Mouse (Mus musculus) embryonic facial prominence, embryonic 13.5 days (tissue): ENCODE measurements around the gene Hcfc2. TPM values are rescaled to one million over a fixed set of nuclear protein-coding genes. Genes with fewer than 3 reads are reported as not detected.

Experiments used
- ATAC-seq: fragments of 200-750 bp; cut with Nextera tagmentation; 2 replicates; pipeline ENCODE4 v1.8.0; 2017; ENCODE audit warnings: low read depth; ENCODE audit not compliant: insufficient number of reproducible peaks, insufficient read depth, low FRiP score, low TSS enrichment
- H3K27ac ChIP-seq: fragments of 300-500 bp; sonication (generic); 2 replicates; pipeline ENCODE4 v1.5.1; 2015; ENCODE audit warnings: moderate library complexity, mild to moderate bottlenecking, inconsistent platforms
- H3K27me3 ChIP-seq: fragments of 300-500 bp; sonication (generic); 2 replicates; pipeline ENCODE4 v1.6.1; 2015; ENCODE audit warnings: mild to moderate bottlenecking, inconsistent platforms
- H3K36me3 ChIP-seq: fragments of 300-500 bp; sonication (generic); 2 replicates; pipeline ENCODE4 v1.6.1; 2015; ENCODE audit warnings: mild to moderate bottlenecking, inconsistent platforms
- H3K4me1 ChIP-seq: fragments of 300-500 bp; sonication (generic); 2 replicates; pipeline ENCODE4 v1.6.1; 2015; ENCODE audit warnings: inconsistent platforms
- H3K4me2 ChIP-seq: fragments of 300-500 bp; sonication (generic); 2 replicates; pipeline ENCODE4 v1.6.1; 2015; ENCODE audit warnings: moderate library complexity, mild to moderate bottlenecking, inconsistent platforms
- H3K4me3 ChIP-seq: fragments of 300-500 bp; sonication (generic); 2 replicates; pipeline ENCODE4 v1.5.1; 2015; ENCODE audit warnings: mild to moderate bottlenecking, inconsistent platforms
- H3K9ac ChIP-seq: fragments of 300-500 bp; sonication (generic); 2 replicates; pipeline ENCODE4 v1.6.1; 2015; ENCODE audit warnings: mild to moderate bottlenecking, inconsistent platforms
- H3K9me3 ChIP-seq: fragments of 300-500 bp; sonication (generic); 2 replicates; pipeline ENCODE4 v1.6.1; 2016; ENCODE audit warnings: inconsistent platforms
- WGBS: fragments of 180-500 bp; shearing (Covaris S2); methylation state at CpG from one replicate; pipeline ENCODE4 v1.1.7; 2015; ENCODE audit warnings: mixed read lengths; 5-methylcytosine and 5-hydroxymethylcytosine counted together
- polyA plus RNA-seq: library from polyadenylated mRNA; unstranded; fragments of >200 nt; fragmentation: Nextera tagmentation; extraction: Ambion mirVana; gene quantifications from 2 replicates; pipeline ENCODE4 v1.2.1, GENCODE M21; 2015

Gene Hcfc2
- polyA plus RNA-seq, 1 experiment from 2014 or later = 44.5 TPM

GRCm38 (mm10) chr10:82778791-82779549 is 83.0 kb downstream of the Hcfc2 start:
- Histone ChIP-seq H3K27me3 (no peaks in the 10 kb centered on the region), H3K4me2 (no peak overlapping the region), H3K4me1 (no peaks in the 10 kb centered on the region), H3K9me3 (no peaks in the 10 kb centered on the region), H3K36me3 (no peaks in the 10 kb centered on the region), H3K9ac (no peak overlapping the region), H3K27ac (no peak overlapping the region), H3K4me3 (no peak overlapping the region)
- 73% methylated on average over 8 of the region's 8 CpGs for WGBS
- no peak for ATAC-seq

GRCm38 (mm10) chr10:82779831-82780230 is 83.9 kb downstream of the Hcfc2 start:
- Histone ChIP-seq H3K4me2 (no peak overlapping the region), H3K27ac (no peak overlapping the region), H3K9me3 (no peaks in the 10 kb centered on the region), H3K9ac (no peak overlapping the region), H3K27me3 (no peaks in the 10 kb centered on the region), H3K4me1 (no peaks in the 10 kb centered on the region), H3K36me3 (no peaks in the 10 kb centered on the region), H3K4me3 (no peak overlapping the region)
- ATAC-seq = no peak
- WGBS = 98% methylated on average over 14 of the region's 14 CpGs

- no peak overlapping the region for H3K4me2 ChIP-seq
- no peaks in the 10 kb centered on the region for H3K4me1 ChIP-seq
- H3K9ac ChIP-seq = no peak overlapping the region
- H3K36me3 ChIP-seq = no peaks in the 10 kb centered on the region
- H3K27ac ChIP-seq = no peak overlapping the region
- over 99% methylated on average over 3 of the region's 3 CpGs for WGBS
- ATAC-seq = no peak
- no peaks in the 10 kb centered on the region for H3K9me3 ChIP-seq
- H3K4me3 ChIP-seq = no peak overlapping the region
- H3K27me3 ChIP-seq = no peaks in the 10 kb centered on the region
Observed at GRCm38 (mm10) chr10:82780322-82780721, 84.4 kb downstream of the Hcfc2 start.

- Histone ChIP-seq H3K9me3 (no peaks in the 10 kb centered on the region), H3K9ac (no peak overlapping the region), H3K4me1 (no peaks in the 10 kb centered on the region), H3K4me2 (no peak overlapping the region), H3K4me3 (no peak overlapping the region), H3K36me3 (no peaks in the 10 kb centered on the region), H3K27ac (no peak overlapping the region), H3K27me3 (no peaks in the 10 kb centered on the region)
- ATAC-seq = no peak
Observed at GRCm38 (mm10) chr10:82780816-82781215, 84.9 kb downstream of the Hcfc2 start.

- Histone ChIP-seq H3K9me3 (no peaks in the 10 kb centered on the region), H3K4me3 (no peak overlapping the region), H3K27me3 (no peaks in the 10 kb centered on the region), H3K4me2 (no peak overlapping the region), H3K9ac (no peak overlapping the region), H3K4me1 (no peaks in the 10 kb centered on the region), H3K27ac (no peak overlapping the region), H3K36me3 (no peaks in the 10 kb centered on the region)
- WGBS = 44% methylated on average over 2 of the region's 2 CpGs
- ATAC-seq = no peak
Observed at GRCm38 (mm10) chr10:82782472-82782871, 86.5 kb downstream of the Hcfc2 start.

GRCm38 (mm10) chr10:82789181-82789580 is 93.2 kb downstream of the Hcfc2 start:
- H3K4me3 ChIP-seq = no peak overlapping the region
- H3K36me3 ChIP-seq = no peaks in the 10 kb centered on the region
- no peak overlapping the region for H3K9ac ChIP-seq
- H3K27me3 ChIP-seq = no peaks in the 10 kb centered on the region
- H3K9me3 ChIP-seq = no peaks in the 10 kb centered on the region
- no peak for ATAC-seq
- H3K27ac ChIP-seq = no peak overlapping the region
- H3K4me2 ChIP-seq = no peak overlapping the region
- H3K4me1 ChIP-seq = no peaks in the 10 kb centered on the region

GRCm38 (mm10) chr10:82790504-82790903 is 94.5 kb downstream of the Hcfc2 start:
- Histone ChIP-seq H3K27me3 (no peaks in the 10 kb centered on the region), H3K9ac (no peak overlapping the region), H3K27ac (no peak overlapping the region), H3K4me2 (no peak overlapping the region), H3K4me3 (no peak overlapping the region), H3K9me3 (no peaks in the 10 kb centered on the region), H3K36me3 (no peaks in the 10 kb centered on the region), H3K4me1 (peaks cover 9% of the 10 kb centered on the region)
- 85% methylated on average over 5 of the region's 5 CpGs for WGBS
- ATAC-seq = no peak

GRCm38 (mm10) chr10:82791713-82792112 is 95.8 kb downstream of the Hcfc2 start:
- no peak overlapping the region for H3K4me2 ChIP-seq
- no peak overlapping the region for H3K9ac ChIP-seq
- H3K9me3 ChIP-seq = no peaks in the 10 kb centered on the region
- 90% methylated on average over 3 of the region's 3 CpGs for WGBS
- H3K4me3 ChIP-seq = no peak overlapping the region
- no peak overlapping the region for H3K27ac ChIP-seq
- H3K4me1 ChIP-seq = peaks cover 20% of the 10 kb centered on the region
- H3K27me3 ChIP-seq = no peaks in the 10 kb centered on the region
- no peaks in the 10 kb centered on the region for H3K36me3 ChIP-seq
- no peak for ATAC-seq

Other genes starting within 250 kb of the Hcfc2 start
- gene Gm1553, start 203.5 kb upstream of the Hcfc2 start, polyA plus RNA-seq = not detected in 2 replicates
- gene 1190007I07Rik, start 72.9 kb upstream of the Hcfc2 start, polyA plus RNA-seq = 39.7 and 43.2 TPM in 2 replicates
- 153 and 156 TPM in 2 replicates for gene Tdg, start 66.3 kb upstream of the Hcfc2 start, polyA plus RNA-seq
- 14.4 and 15.3 TPM in 2 replicates for gene Glt8d2, start 5.5 kb upstream of the Hcfc2 start, polyA plus RNA-seq
- 57.3 and 65.6 TPM in 2 replicates for gene Nfyb, start 68.0 kb downstream of the Hcfc2 start, polyA plus RNA-seq
- gene Txnrd1, start 137.8 kb downstream of the Hcfc2 start, polyA plus RNA-seq = 99.4 and 99.8 TPM in 2 replicates
- 0.33 and 0.67 TPM in 2 replicates for gene Eid3, start 170.5 kb downstream of the Hcfc2 start, polyA plus RNA-seq